Mouse (Mus musculus) spleen, adult 2 months (tissue): ENCODE measurements around the gene Osgep.

Experiments
- CTCF ChIP-seq: fragments of 200-500 bp; IDR thresholded peaks from 2 replicates; pipeline ENCODE4 v1.5.1; 2011; ENCODE audit warnings: mild to moderate bottlenecking, inconsistent platforms; ENCODE audit not compliant: insufficient read depth, insufficient read length, insufficient replicate concordance; ENCODE audit errors: extremely low read depth
- POLR2A ChIP-seq: fragments of 200-500 bp; IDR thresholded peaks from 2 replicates; pipeline ENCODE4 v1.6.1; 2011; ENCODE audit warnings: low read depth, low read length, inconsistent platforms

GRCm38 (mm10) chr14:50973700-50974099 is 49.0 kb upstream of the Osgep start:
- TF ChIP-seq CTCF (no peak), POLR2A (no peak)
